Mouse (Mus musculus) neural tube, embryonic 13.5 days (tissue): ENCODE measurements around the gene Myl12a. TPM values are rescaled to one million over a fixed set of nuclear protein-coding genes. Genes with fewer than 3 reads are reported as not detected.

Experiments
- ATAC-seq: fragments of 200-750 bp; cut with Nextera tagmentation; 2 replicates; pipeline ENCODE4 v1.8.0; 2017; ENCODE audit warnings: low read depth, mild to moderate bottlenecking, moderate TSS enrichment, moderate library complexity
- H3K27ac ChIP-seq: fragments of 300-500 bp; sonication (generic); replicated peaks from 2 replicates; pipeline ENCODE4 v1.5.1; 2015; ENCODE audit warnings: moderate library complexity, mild to moderate bottlenecking, inconsistent platforms
- H3K27me3 ChIP-seq: fragments of 300-500 bp; sonication (generic); 2 replicates; pipeline ENCODE4 v1.6.1; 2015; ENCODE audit warnings: mild to moderate bottlenecking, inconsistent platforms
- H3K36me3 ChIP-seq: fragments of 300-500 bp; sonication (generic); 2 replicates; pipeline ENCODE4 v1.6.1; 2015; ENCODE audit warnings: mild to moderate bottlenecking, inconsistent platforms
- H3K4me1 ChIP-seq: fragments of 300-500 bp; sonication (generic); replicated peaks from 2 replicates; pipeline ENCODE4 v1.6.1; 2015; ENCODE audit warnings: inconsistent platforms
- H3K4me2 ChIP-seq: fragments of 300-500 bp; sonication (generic); 2 replicates; pipeline ENCODE4 v1.6.1; 2015; ENCODE audit warnings: inconsistent platforms, mild to moderate bottlenecking, moderate library complexity
- H3K4me3 ChIP-seq: fragments of 300-500 bp; sonication (generic); 2 replicates; pipeline ENCODE4 v1.5.1; 2015; ENCODE audit warnings: mild to moderate bottlenecking, inconsistent platforms
- H3K9ac ChIP-seq: fragments of 300-500 bp; sonication (generic); 2 replicates; pipeline ENCODE4 v1.6.1; 2015; ENCODE audit warnings: moderate library complexity, mild to moderate bottlenecking, inconsistent platforms
- H3K9me3 ChIP-seq: fragments of 300-500 bp; sonication (generic); 2 replicates; pipeline ENCODE4 v1.6.1; 2016; ENCODE audit warnings: inconsistent platforms
- WGBS: fragments of 180-500 bp; shearing (Covaris S2); methylation state at CpG from one replicate; pipeline ENCODE4 v1.1.7; 2015; 5-methylcytosine and 5-hydroxymethylcytosine counted together
- polyA plus RNA-seq: library from polyadenylated mRNA; unstranded; fragments of >200 nt; fragmentation: Nextera tagmentation; extraction: Ambion mirVana; gene quantifications from 2 replicates; pipeline ENCODE4 v1.2.1, GENCODE M21; 2015

The Myl12a gene
- polyA plus RNA-seq, 1 experiment from 2014 or later: 171 TPM

DNA sequence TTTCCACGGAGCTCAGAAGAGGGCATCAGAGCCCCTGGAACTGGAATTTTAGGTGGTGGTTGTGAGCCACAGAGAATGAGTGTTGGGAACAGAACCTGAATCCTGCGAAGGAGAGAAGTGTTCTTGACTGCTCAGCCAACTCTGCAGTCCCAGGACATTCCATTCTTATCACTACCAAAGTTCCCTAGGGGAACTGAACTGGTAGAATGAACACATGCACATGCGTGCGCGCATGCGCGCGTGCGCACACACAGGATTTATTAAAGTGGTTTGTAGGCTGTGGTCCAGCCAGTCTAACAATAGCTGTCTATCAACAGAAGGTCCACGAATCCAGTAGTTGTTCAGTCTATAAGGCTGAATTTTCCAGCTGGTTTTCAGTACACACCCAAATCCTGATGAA lies 21.4 kb upstream of the Myl12a start:
- Histone ChIP-seq H3K4me1 (peaks cover 8% of the 10 kb centered on the region), H3K4me3 (no peak overlapping the region), H3K36me3 (no peaks in the 10 kb centered on the region), H3K9ac (no peak overlapping the region), H3K27ac (no peak overlapping the region), H3K27me3 (no peaks in the 10 kb centered on the region), H3K9me3 (no peaks in the 10 kb centered on the region), H3K4me2 (no peak overlapping the region)
- 94% methylated on average over 10 of the region's 10 CpGs for WGBS
- no peak for ATAC-seq

GRCm38 (mm10) chr17:71022841-71023240 lies 20.2 kb upstream of the Myl12a start:
- WGBS: 95% methylated on average over 13 of the region's 13 CpGs
- H3K4me2 ChIP-seq: no peak overlapping the region
- peaks cover 8% of the 10 kb centered on the region for H3K4me1 ChIP-seq
- H3K4me3 ChIP-seq: no peak overlapping the region
- no peaks in the 10 kb centered on the region for H3K36me3 ChIP-seq
- no peaks in the 10 kb centered on the region for H3K9me3 ChIP-seq
- no peak overlapping the region for H3K9ac ChIP-seq
- H3K27ac ChIP-seq: no peak overlapping the region
- ATAC-seq: no peak
- H3K27me3 ChIP-seq: no peaks in the 10 kb centered on the region

DNA sequence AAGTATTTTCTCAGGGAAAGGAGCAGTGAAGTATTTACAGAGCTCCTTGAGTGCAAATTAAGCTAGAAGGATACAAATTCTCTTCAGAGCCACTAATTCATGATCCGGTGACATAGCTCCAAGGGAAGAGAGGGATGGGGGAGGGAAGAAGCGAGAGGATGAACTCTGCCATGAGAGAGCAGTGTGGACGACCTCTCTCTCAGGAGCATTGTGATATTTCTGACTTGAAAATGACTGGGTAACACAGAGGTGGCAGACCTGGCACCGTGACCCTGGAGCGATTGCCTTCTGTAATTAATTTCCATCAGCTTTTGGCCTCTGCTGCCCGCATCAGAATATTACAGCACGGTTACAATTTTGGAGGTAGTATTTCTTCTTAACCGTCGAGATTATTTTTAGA lies 17.2 kb upstream of the Myl12a start:
- WGBS: 60% methylated on average over 9 of the region's 9 CpGs
- H3K9ac ChIP-seq: no peak overlapping the region
- no peak for ATAC-seq

DNA sequence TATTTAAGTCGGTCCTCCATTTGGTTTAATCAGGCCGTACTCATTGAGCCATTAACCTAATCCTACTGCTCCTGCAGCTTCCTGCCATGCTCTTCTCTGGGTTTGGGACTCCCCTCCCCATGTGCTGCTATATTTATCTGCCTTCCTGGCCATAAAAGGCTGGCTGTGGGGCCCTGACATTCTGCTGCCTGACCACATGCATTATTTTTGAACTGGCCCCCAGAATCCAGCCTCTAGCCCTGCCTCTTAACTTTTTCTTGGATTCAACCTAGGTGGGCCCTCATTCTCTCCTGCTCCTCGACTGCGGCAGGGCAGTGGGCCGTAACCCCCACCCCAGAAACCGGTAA lies 16.6 kb upstream of the Myl12a start:
- H3K4me2 ChIP-seq: no peak overlapping the region
- H3K27ac ChIP-seq: no peak overlapping the region
- H3K9ac ChIP-seq: no peak overlapping the region
- peaks cover 8% of the 10 kb centered on the region for H3K4me1 ChIP-seq
- WGBS: 42% methylated on average over 6 of the region's 6 CpGs
- H3K4me3 ChIP-seq: no peak overlapping the region
- no peaks in the 10 kb centered on the region for H3K27me3 ChIP-seq
- H3K36me3 ChIP-seq: no peaks in the 10 kb centered on the region
- ATAC-seq: no peak
- H3K9me3 ChIP-seq: no peaks in the 10 kb centered on the region

More for the DNA sequence above, 17.2 kb upstream of the Myl12a start:
- no peak overlapping the region for H3K27ac ChIP-seq
- no peak overlapping the region for H3K4me3 ChIP-seq
- H3K4me1 ChIP-seq: peaks cover 8% of the 10 kb centered on the region
- no peaks in the 10 kb centered on the region for H3K9me3 ChIP-seq
- no peaks in the 10 kb centered on the region for H3K27me3 ChIP-seq
- H3K36me3 ChIP-seq: no peaks in the 10 kb centered on the region
- no peak overlapping the region for H3K4me2 ChIP-seq

GRCm38 (mm10) chr17:71018616-71019308 lies 16.1 kb upstream of the Myl12a start:
- no peak overlapping the region for H3K4me3 ChIP-seq
- no peaks in the 10 kb centered on the region for H3K27me3 ChIP-seq
- no peaks in the 10 kb centered on the region for H3K36me3 ChIP-seq
- H3K9ac ChIP-seq: no peak overlapping the region
- no peak overlapping the region for H3K4me2 ChIP-seq
- ATAC-seq: no peak
- no peaks in the 10 kb centered on the region for H3K9me3 ChIP-seq
- WGBS: 90% methylated on average over 15 of the region's 15 CpGs
- H3K4me1 ChIP-seq: peaks cover 8% of the 10 kb centered on the region
- no peak overlapping the region for H3K27ac ChIP-seq

DNA sequence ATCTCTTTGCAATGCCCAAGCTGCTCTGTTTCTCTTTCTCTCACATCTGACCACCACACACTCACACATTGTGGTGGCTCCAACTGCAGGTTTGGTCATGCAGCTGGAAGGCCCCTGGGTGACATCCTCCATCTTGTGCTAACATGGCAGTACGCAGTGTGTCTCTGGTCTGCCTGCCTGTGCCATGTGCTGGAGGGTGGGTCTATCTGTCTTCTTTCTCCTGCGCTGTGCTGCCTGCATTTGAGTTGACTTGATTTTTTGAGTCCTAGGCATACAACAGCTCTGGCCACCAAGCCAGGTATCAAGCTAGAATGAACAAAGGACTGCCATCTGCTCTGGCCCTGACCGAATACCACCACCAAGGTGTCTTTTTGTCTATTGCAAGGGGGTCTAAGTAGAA lies 15.5 kb upstream of the Myl12a start:
- ATAC-seq: no peak
- peaks cover 8% of the 10 kb centered on the region for H3K4me1 ChIP-seq
- H3K4me3 ChIP-seq: no peak overlapping the region
- H3K4me2 ChIP-seq: no peak overlapping the region
- H3K9ac ChIP-seq: no peak overlapping the region
- H3K27ac ChIP-seq: no peak overlapping the region
- 92% methylated on average over 3 of the region's 3 CpGs for WGBS
- H3K27me3 ChIP-seq: no peaks in the 10 kb centered on the region
- no peaks in the 10 kb centered on the region for H3K9me3 ChIP-seq
- no peaks in the 10 kb centered on the region for H3K36me3 ChIP-seq

DNA sequence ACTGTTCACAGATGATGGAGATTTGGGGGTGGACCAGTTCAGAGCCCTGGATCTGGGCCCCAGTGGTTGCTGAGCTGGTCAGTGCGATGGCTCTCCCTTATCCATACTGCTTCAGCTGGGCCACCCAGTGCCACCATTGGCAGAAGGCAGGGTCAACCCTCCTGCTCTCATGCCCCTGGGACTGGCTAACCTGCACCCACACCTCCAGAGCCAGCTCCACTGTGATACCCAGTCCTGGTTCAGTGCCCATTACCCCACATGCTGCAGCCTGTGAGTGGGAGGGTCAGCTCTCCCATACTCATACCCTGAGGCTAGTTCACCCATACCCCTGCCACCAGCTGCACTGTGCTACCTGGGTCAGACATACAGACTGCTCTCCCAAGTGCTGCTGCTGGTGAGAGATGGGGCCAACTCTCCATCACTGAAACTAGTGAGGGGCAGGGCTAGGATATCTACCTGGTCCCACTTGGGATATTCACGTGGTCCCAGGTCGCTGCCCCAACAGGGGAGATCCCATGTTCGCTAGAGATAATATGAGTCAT lies 14.8 kb upstream of the Myl12a start:
- H3K9ac ChIP-seq: no peak overlapping the region
- H3K36me3 ChIP-seq: no peaks in the 10 kb centered on the region
- no peak for ATAC-seq
- H3K4me3 ChIP-seq: no peak overlapping the region
- no peaks in the 10 kb centered on the region for H3K27me3 ChIP-seq
- WGBS: 92% methylated on average over 4 of the region's 4 CpGs
- no peaks in the 10 kb centered on the region for H3K9me3 ChIP-seq
- no peak overlapping the region for H3K4me2 ChIP-seq
- peaks cover 8% of the 10 kb centered on the region for H3K4me1 ChIP-seq
- H3K27ac ChIP-seq: no peak overlapping the region

DNA sequence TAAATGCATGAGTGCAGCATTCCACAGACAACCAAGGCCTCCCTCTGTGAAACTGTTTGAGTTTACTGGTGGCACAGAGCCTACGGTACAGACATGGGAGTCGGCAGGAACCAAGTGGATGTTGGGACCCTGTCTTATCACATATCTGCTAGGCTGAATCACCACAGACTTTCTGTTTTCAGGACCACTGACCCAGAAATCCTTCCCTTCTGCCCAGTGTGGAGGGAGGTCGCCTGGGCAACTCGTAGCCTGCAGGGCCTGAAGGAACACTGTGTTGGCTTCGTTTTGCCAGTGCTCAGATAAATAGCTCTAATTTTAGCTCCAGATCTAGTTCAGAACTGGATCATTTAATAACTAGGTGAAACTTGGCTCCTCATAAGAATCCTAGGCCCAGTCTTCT lies 12.2 kb upstream of the Myl12a start:
- ATAC-seq: no peak
- H3K9me3 ChIP-seq: no peaks in the 10 kb centered on the region
- 64% methylated on average over 5 of the region's 5 CpGs for WGBS
- no peaks in the 10 kb centered on the region for H3K36me3 ChIP-seq
- no peak overlapping the region for H3K9ac ChIP-seq
- H3K27ac ChIP-seq: no peak overlapping the region
- peaks cover 7% of the 10 kb centered on the region for H3K4me1 ChIP-seq
- H3K27me3 ChIP-seq: no peaks in the 10 kb centered on the region
- H3K4me3 ChIP-seq: no peak overlapping the region
- no peak overlapping the region for H3K4me2 ChIP-seq

GRCm38 (mm10) chr17:71013105-71013504 lies 10.4 kb upstream of the Myl12a start:
- H3K4me2 ChIP-seq: no peak overlapping the region
- H3K4me1 ChIP-seq: no peaks in the 10 kb centered on the region
- no peaks in the 10 kb centered on the region for H3K9me3 ChIP-seq
- H3K27ac ChIP-seq: no peak overlapping the region
- 92% methylated on average over 6 of the region's 6 CpGs for WGBS
- no peak for ATAC-seq
- H3K36me3 ChIP-seq: no peaks in the 10 kb centered on the region
- no peak overlapping the region for H3K4me3 ChIP-seq
- no peak overlapping the region for H3K9ac ChIP-seq
- H3K27me3 ChIP-seq: no peaks in the 10 kb centered on the region

DNA sequence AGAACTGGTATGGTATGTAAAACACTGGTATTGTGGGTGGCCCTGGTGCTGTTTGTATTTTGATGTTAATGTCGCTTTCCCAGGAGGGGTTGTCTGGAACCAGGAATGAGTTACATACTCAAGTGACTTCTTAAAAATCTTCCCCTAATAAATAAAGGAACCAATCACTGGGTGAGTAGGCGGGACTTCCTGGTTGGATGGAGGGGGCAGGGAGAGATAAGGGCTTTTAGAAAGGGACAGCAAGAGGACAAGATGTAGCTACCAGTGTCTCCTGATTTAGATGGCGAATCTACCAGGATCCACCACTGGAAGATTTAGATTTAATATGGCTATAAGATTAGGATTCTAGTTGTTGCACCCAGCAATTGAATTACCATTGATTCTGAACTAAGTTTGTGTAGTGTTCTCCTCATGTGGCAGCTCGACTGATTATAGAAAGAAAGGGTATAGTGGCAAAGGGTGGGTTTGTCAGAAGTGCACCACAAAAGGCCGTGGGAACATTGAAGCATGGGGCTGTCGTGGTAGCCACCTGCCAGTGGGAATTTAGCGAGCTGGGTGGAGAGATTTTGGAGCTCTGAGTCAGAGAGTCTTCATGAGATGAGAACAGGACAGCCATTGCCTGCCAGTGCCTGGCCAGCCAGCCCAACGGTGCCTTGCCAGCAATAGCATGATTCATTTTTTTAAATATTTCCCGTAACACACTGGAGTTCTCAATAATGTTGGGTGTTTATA lies 9.4 kb upstream of the Myl12a start:
- no peak for ATAC-seq
- no peak overlapping the region for H3K4me3 ChIP-seq
- H3K36me3 ChIP-seq: no peaks in the 10 kb centered on the region
- no peak overlapping the region for H3K27ac ChIP-seq
- WGBS: 87% methylated on average over 9 of the region's 9 CpGs
- no peaks in the 10 kb centered on the region for H3K4me1 ChIP-seq
- no peak overlapping the region for H3K9ac ChIP-seq
- no peaks in the 10 kb centered on the region for H3K9me3 ChIP-seq
- no peak overlapping the region for H3K4me2 ChIP-seq
- H3K27me3 ChIP-seq: no peaks in the 10 kb centered on the region

- H3K27ac ChIP-seq: no peak overlapping the region
- H3K36me3 ChIP-seq: no peaks in the 10 kb centered on the region
- WGBS: 52% methylated on average over 7 of the region's 7 CpGs
- no peak overlapping the region for H3K4me2 ChIP-seq
- no peaks in the 10 kb centered on the region for H3K27me3 ChIP-seq
- no peak overlapping the region for H3K9ac ChIP-seq
- H3K4me1 ChIP-seq: no peaks in the 10 kb centered on the region
- no peak for ATAC-seq
- H3K4me3 ChIP-seq: no peak overlapping the region
- no peaks in the 10 kb centered on the region for H3K9me3 ChIP-seq
Observed at GRCm38 (mm10) chr17:71010646-71011242, 8.1 kb upstream of the Myl12a start.

GRCm38 (mm10) chr17:71009751-71010150 lies 7.1 kb upstream of the Myl12a start:
- Histone ChIP-seq H3K9me3 (no peaks in the 10 kb centered on the region), H3K9ac (no peak overlapping the region), H3K36me3 (no peaks in the 10 kb centered on the region), H3K4me1 (no peaks in the 10 kb centered on the region), H3K27me3 (no peaks in the 10 kb centered on the region), H3K4me3 (no peak overlapping the region), H3K4me2 (no peak overlapping the region), H3K27ac (no peak overlapping the region)
- WGBS: 90% methylated on average over 1 of the region's 1 CpGs
- no peak for ATAC-seq
